Mouse (Mus musculus): ENCODE measurements around the gene Cnot3. TPM values are rescaled to one million over a fixed set of nuclear protein-coding genes. Genes with fewer than 3 reads are reported as not detected.

Gene Cnot3
- polyA plus RNA-seq, 1 experiment: 69.0 TPM

GRCm38 (mm10) chr7:3675228-3675548 is 30.1 kb downstream of the Cnot3 start:
- peaks cover 2% of the 10 kb centered on the region; the same call in 1 of the 2 replicates for H3K4me1 ChIP-seq (ENCODE audit: control insufficient read depth, insufficient read depth, low read length)
- no peak for TF ChIP-seq POLR2A (IDR thresholded peaks at IDR 0.05; ENCODE audit: borderline replicate concordance, low read depth, low read length)
- no peak for TF ChIP-seq CTCF (IDR thresholded peaks at IDR 0.05; ENCODE audit: low read depth, low read length)

GRCm38 (mm10) chr7:3676371-3676770 is 31.3 kb downstream of the Cnot3 start:
- Histone ChIP-seq H3K4me1 (ENCODE audit: control insufficient read depth, insufficient read depth, low read length) (peaks cover 2% of the 10 kb centered on the region; the same call in 1 of the 2 replicates), H3K4me3 (ENCODE audit: insufficient read depth, low read length) (no peak overlapping the region), H3K27ac (ENCODE audit: insufficient read depth, low read depth, low read length) (no peak overlapping the region)
- no peak for TF ChIP-seq POLR2A (IDR thresholded peaks at IDR 0.05; ENCODE audit: borderline replicate concordance, low read depth, low read length)
- no peak for TF ChIP-seq CTCF (IDR thresholded peaks at IDR 0.05; ENCODE audit: low read depth, low read length)

More at GRCm38 (mm10) chr7:3675228-3675548, 30.1 kb downstream of the Cnot3 start:
- Histone ChIP-seq H3K4me3 (ENCODE audit: insufficient read depth, low read length) (no peak overlapping the region), H3K27ac (ENCODE audit: insufficient read depth, low read depth, low read length) (no peak overlapping the region)

GRCm38 (mm10) chr7:3677342-3677741 is 32.3 kb downstream of the Cnot3 start, which contains the start of gene Tmc4:
Gene Tmc4 (minus strand): TSS chr7:3677553.
- H3K4me3 ChIP-seq (ENCODE audit: insufficient read depth, low read length): no peak within 1 kb of the TSS
- H3K4me1 ChIP-seq (ENCODE audit: control insufficient read depth, insufficient read depth, low read length): peaks cover 2% of the 10 kb centered on the region; the same call in 1 of the 2 replicates
- H3K27ac ChIP-seq (ENCODE audit: insufficient read depth, low read depth, low read length): no peak within 1 kb of the TSS
- TF ChIP-seq POLR2A (IDR thresholded peaks at IDR 0.05; ENCODE audit: borderline replicate concordance, low read depth, low read length) (no peak), CTCF (IDR thresholded peaks at IDR 0.05; ENCODE audit: low read depth, low read length) (no peak)

GRCm38 (mm10) chr7:3683908-3684550 is 39.0 kb downstream of the Cnot3 start:
- Histone ChIP-seq H3K4me1 (ENCODE audit: control insufficient read depth, insufficient read depth, low read length) (no peaks in the 10 kb centered on the region), H3K27ac (ENCODE audit: insufficient read depth, low read depth, low read length) (no peak overlapping the region), H3K4me3 (ENCODE audit: insufficient read depth, low read length) (no peak overlapping the region)
- TF ChIP-seq POLR2A (IDR thresholded peaks at IDR 0.05; ENCODE audit: borderline replicate concordance, low read depth, low read length): no peak
- TF ChIP-seq CTCF (IDR thresholded peaks at IDR 0.05; ENCODE audit: low read depth, low read length): no peak

GRCm38 (mm10) chr7:3684698-3685097 is 39.6 kb downstream of the Cnot3 start:
- Histone ChIP-seq H3K27ac (ENCODE audit: insufficient read depth, low read depth, low read length) (no peak overlapping the region), H3K4me3 (ENCODE audit: insufficient read depth, low read length) (no peak overlapping the region), H3K4me1 (ENCODE audit: control insufficient read depth, insufficient read depth, low read length) (no peaks in the 10 kb centered on the region)
- TF ChIP-seq POLR2A (IDR thresholded peaks at IDR 0.05; ENCODE audit: borderline replicate concordance, low read depth, low read length): no peak
- no peak for TF ChIP-seq CTCF (IDR thresholded peaks at IDR 0.05; ENCODE audit: low read depth, low read length)

GRCm38 (mm10) chr7:3685400-3686187 is 40.5 kb downstream of the Cnot3 start:
- TF ChIP-seq CTCF (IDR thresholded peaks at IDR 0.05; ENCODE audit: low read depth, low read length): no peak
- no peak for TF ChIP-seq POLR2A (IDR thresholded peaks at IDR 0.05; ENCODE audit: borderline replicate concordance, low read depth, low read length)
- no peak overlapping the region for H3K27ac ChIP-seq (ENCODE audit: insufficient read depth, low read depth, low read length)
- no peaks in the 10 kb centered on the region for H3K4me1 ChIP-seq (ENCODE audit: control insufficient read depth, insufficient read depth, low read length)
- no peak overlapping the region for H3K4me3 ChIP-seq (ENCODE audit: insufficient read depth, low read length)

- H3K4me3 ChIP-seq (ENCODE audit: insufficient read depth, low read length): peak overlapping the region; percentile 92
- no peak for TF ChIP-seq CTCF (IDR thresholded peaks at IDR 0.05; ENCODE audit: low read depth, low read length)
- no peak for TF ChIP-seq POLR2A (IDR thresholded peaks at IDR 0.05; ENCODE audit: borderline replicate concordance, low read depth, low read length)
- peaks cover 2% of the 10 kb centered on the region; the same call in 1 of the 2 replicates for H3K4me1 ChIP-seq (ENCODE audit: control insufficient read depth, insufficient read depth, low read length)
- 0 out of 2 replicates have a peak overlapping the region, but pooled peaks have one; percentile 92 for H3K27ac ChIP-seq (ENCODE audit: insufficient read depth, low read depth, low read length)
These were observed 46.9 kb downstream of the Cnot3 start for GRCm38 (mm10) chr7:3691919-3692318.

- peak within 1 kb of the TSS; percentile 92 for H3K27ac ChIP-seq (ENCODE audit: insufficient read depth, low read depth, low read length)
- H3K4me1 ChIP-seq (ENCODE audit: control insufficient read depth, insufficient read depth, low read length): peaks cover 2% of the 10 kb centered on the region; the same call in 1 of the 2 replicates
- H3K4me3 ChIP-seq (ENCODE audit: insufficient read depth, low read length): peak within 1 kb of the TSS; percentile 92
- TF ChIP-seq POLR2A (IDR thresholded peaks at IDR 0.05; ENCODE audit: borderline replicate concordance, low read depth, low read length) (no peak), CTCF (IDR thresholded peaks at IDR 0.05; ENCODE audit: low read depth, low read length) (no peak)
These were observed 47.4 kb downstream of the Cnot3 start, which contains the start of gene Tsen34 for GRCm38 (mm10) chr7:3692382-3692986. Gene Tsen34 (plus strand): TSS chr7:3692863.

- Histone ChIP-seq H3K27ac (ENCODE audit: insufficient read depth, low read depth, low read length) (peak within 1 kb of the TSS; percentile 92), H3K4me1 (ENCODE audit: control insufficient read depth, insufficient read depth, low read length) (peaks cover 2% of the 10 kb centered on the region; the same call in 1 of the 2 replicates), H3K4me3 (ENCODE audit: insufficient read depth, low read length) (peak within 1 kb of the TSS; percentile 92)
- TF ChIP-seq CTCF (IDR thresholded peaks at IDR 0.05; ENCODE audit: low read depth, low read length): no peak
- TF ChIP-seq POLR2A (IDR thresholded peaks at IDR 0.05; ENCODE audit: borderline replicate concordance, low read depth, low read length): no peak
These were observed 48.1 kb downstream of the Cnot3 start, which contains the start of gene Mboat7 for GRCm38 (mm10) chr7:3692987-3693808. Gene Mboat7 (minus strand): TSS chr7:3693523.

Data from bone marrow macrophage, adult 2 months (primary cell).